Mouse (Mus musculus): ENCODE measurements around the gene Gls2.

GRCm38 (mm10) chr10:128187181-128187605 lies 7.1 kb upstream of the Gls2 start:
- no peak for TF ChIP-seq USF1 (IDR thresholded peaks at IDR 0.05; ENCODE audit: low read depth)
- TF ChIP-seq CTCF (IDR thresholded peaks at IDR 0.05; ENCODE audit: control insufficient read depth, insufficient read depth, insufficient read length): no peak
- no peak for TF ChIP-seq MYOG (IDR thresholded peaks at IDR 0.05; ENCODE audit: control insufficient read depth, extremely low read depth, insufficient read length)

Data from C2C12 (cell line).